Mouse (Mus musculus): ENCODE data around the gene Qrich2.
A peak's percentile ranks its signal among the peaks of the same experiment; 100 is the strongest.
"Not testable (repeated sequence)": the region's sequence is repeated elsewhere in the genome, so short reads cannot be mapped to it uniquely, and the experiment has no call there.

The Qrich2 gene

GRCm38 (mm10) chr11:116488693-116489375 is 22.8 kb upstream of the Qrich2 start:
- DNase-seq: peak in 1 of 2 experiments; percentile 47

- DNase-seq: no peak
Observed at GRCm38 (mm10) chr11:116488207-116488606, 22.2 kb upstream of the Qrich2 start.

- DNase-seq: peak in 1 of 2 experiments; percentile 53
Observed at GRCm38 (mm10) chr11:116484261-116484660, 18.2 kb upstream of the Qrich2 start.

- no peak for DNase-seq
Observed at GRCm38 (mm10) chr11:116481776-116482175, 15.7 kb upstream of the Qrich2 start.

- no peak for DNase-seq
Observed at GRCm38 (mm10) chr11:116480975-116481374, 14.9 kb upstream of the Qrich2 start.

GRCm38 (mm10) chr11:116479832-116480231 is 13.8 kb upstream of the Qrich2 start:
- DNase-seq: peak; percentile 55 to 60

- DNase-seq: no peak
Observed at GRCm38 (mm10) chr11:116478978-116479377, 12.9 kb upstream of the Qrich2 start.

- no peak for DNase-seq
Observed at GRCm38 (mm10) chr11:116477160-116477759, 11.2 kb upstream of the Qrich2 start.

GRCm38 (mm10) chr11:116476696-116477095 is 10.7 kb upstream of the Qrich2 start:
- DNase-seq: no peak

- DNase-seq: peak; percentile 67 to 76
Observed at GRCm38 (mm10) chr11:116476041-116476440, 10.0 kb upstream of the Qrich2 start.

- peak in 1 of 2 experiments; percentile 58 for DNase-seq
Observed at GRCm38 (mm10) chr11:116472275-116472674, 6.2 kb upstream of the Qrich2 start.

- DNase-seq: no peak
Observed at GRCm38 (mm10) chr11:116470896-116471295, 4.9 kb upstream of the Qrich2 start.

GRCm38 (mm10) chr11:116470249-116470648 is 4.2 kb upstream of the Qrich2 start:
- peak; percentile 54 to 74 for DNase-seq

- DNase-seq: not testable (repeated sequence)
Observed at GRCm38 (mm10) chr11:116468338-116468737, 2.3 kb upstream of the Qrich2 start.

GRCm38 (mm10) chr11:116463833-116464232 is 2.2 kb downstream of the Qrich2 start:
- peak; percentile 86 to 87 for DNase-seq

- DNase-seq: no peak
Observed at GRCm38 (mm10) chr11:116463338-116463737, 2.7 kb downstream of the Qrich2 start.

GRCm38 (mm10) chr11:116459786-116460185 is 6.3 kb downstream of the Qrich2 start:
- DNase-seq: no peak

- DNase-seq: no peak
Observed at GRCm38 (mm10) chr11:116456234-116456633, 9.8 kb downstream of the Qrich2 start.

GRCm38 (mm10) chr11:116453889-116454288 is 12.2 kb downstream of the Qrich2 start:
- no peak for DNase-seq

- DNase-seq: no peak
Observed at GRCm38 (mm10) chr11:116449341-116449740, 16.7 kb downstream of the Qrich2 start.

GRCm38 (mm10) chr11:116447822-116448221 is 18.2 kb downstream of the Qrich2 start:
- no peak for DNase-seq

- DNase-seq: peak in 1 of 2 experiments; percentile 43
Observed at GRCm38 (mm10) chr11:116446308-116446887, 19.6 kb downstream of the Qrich2 start.

- peak; percentile 93 to 97 for DNase-seq
Observed at GRCm38 (mm10) chr11:116445596-116446307, 20.3 kb downstream of the Qrich2 start.
